Mouse (Mus musculus): Measurements from ENCODE around the gene Gm6169. TPM values are rescaled to one million over a fixed set of nuclear protein-coding genes. Genes with fewer than 3 reads are reported as not detected.

Gm6169 gene
- total RNA-seq, 2 experiments from 2014 or later, result 4.3 TPM; not detected in 1

Other genes starting within 250 kb of the Gm6169 start
- gene Gcnt4, start 174.5 kb downstream of the Gm6169 start, total RNA-seq (2021), result 1 to 10 TPM; 3.6 to 4.2 TPM
- not detected for gene 1700029F12Rik, start 64.9 kb downstream of the Gm6169 start, total RNA-seq (2021)
- 10 to 100 TPM; 48.0 to 49.2 TPM for gene Fam169a, start 32.0 kb downstream of the Gm6169 start, total RNA-seq (2021)
- 10 to 100 TPM; 24.5 to 27.2 TPM for gene Gfm2, start 38.7 kb upstream of the Gm6169 start, total RNA-seq (2021)
- 10 to 100 TPM; 53.7 to 55.4 TPM for gene Nsa2, start 38.7 kb upstream of the Gm6169 start, total RNA-seq (2021)
- 10 to 100 TPM; 90.1 to 93.4 TPM for gene Hexb, start 99.1 kb upstream of the Gm6169 start, total RNA-seq (2021)
- 100 to 1,000 TPM; 492 to 530 TPM for gene Enc1, start 141.9 kb upstream of the Gm6169 start, total RNA-seq (2021)

Data from left cerebral cortex, postnatal 10 days (tissue).